Comparison of ENCODE assay signal across 10 mouse cellular contexts in the genomic region with DNA sequence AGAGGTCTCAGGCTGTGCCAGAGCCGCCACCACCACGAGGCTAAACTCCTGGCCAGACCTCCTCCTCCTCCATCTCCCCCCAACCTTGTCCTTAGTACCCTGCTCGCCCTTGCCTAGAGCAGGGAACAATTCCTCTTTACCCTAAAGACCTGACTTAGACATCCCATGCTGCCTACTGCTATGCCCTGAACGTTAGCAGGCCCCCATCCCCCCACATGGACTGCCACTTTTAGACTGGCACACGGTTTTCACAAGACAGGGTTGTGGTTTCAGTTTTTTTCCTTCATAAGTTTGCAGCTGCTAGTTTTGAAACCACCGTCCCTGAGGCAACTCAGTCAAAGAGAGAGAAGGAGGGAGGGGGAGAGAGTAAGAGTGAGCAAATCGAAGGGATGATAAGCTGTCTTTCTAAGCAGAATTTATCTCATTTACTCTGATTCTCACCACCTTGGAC. TPM values are rescaled to one million over a fixed set of nuclear protein-coding genes. Genes with fewer than 3 reads are reported as not detected.
A peak's percentile ranks its signal among the peaks of the same experiment; 100 is the strongest.
DNase-seq lines count a peak whose midpoint lies in the region; ATAC-seq lines count a peak whose summit lies in the region.
"Had no signal": no experiment of that assay in that cellular context is flagged by ENCODE, and none has a peak within 500 bp of the region (broad histone marks: within the 10 kb centered on the region; RNA-seq: fewer than 3 reads in every experiment).

No protein-coding gene starts in this region.

- WGBS in hindbrain, embryonic 11.5 days = 79% methylated on average over 7 of the region's 7 CpGs

- H3K9me3 ChIP-seq in hindbrain, embryonic 11.5 days (ENCODE audit: control insufficient read depth, low read length) = no peaks in the 10 kb centered on the region
- H3K9me3 ChIP-seq: neural tube, embryonic 13.5 days had no signal

- peak; percentile 33 for DNase-seq in layer of hippocampus, adult 9-10 months (ENCODE audit: low spot score)
- DNase-seq in layer of hippocampus, adult 18-20 months (ENCODE audit: low spot score in 2 of 2) = no peak
- peak; percentile 90 for DNase-seq in thymus, postnatal 25 days
- no peak for DNase-seq in adrenal gland, postnatal 4 days (ENCODE audit: low spot score in 2 of 2)
- DNase-seq in cerebellum, adult 18-20 months = no peak
- DNase-seq in hindbrain, embryonic 11.5 days (ENCODE audit: low spot score) = no peak
- DNase-seq: heart, postnatal 10 days had no signal

- H3K27ac ChIP-seq in hindbrain, embryonic 11.5 days (ENCODE audit: low read depth, low read length) = no peak overlapping the region
- H3K27ac ChIP-seq: neural tube, embryonic 13.5 days had no signal

- no peak overlapping the region for H3K4me3 ChIP-seq in hindbrain, embryonic 11.5 days (ENCODE audit: low read depth, low read length)
- H3K4me3 ChIP-seq: neural tube, embryonic 13.5 days had no signal

- H3K4me1 ChIP-seq in hindbrain, embryonic 11.5 days (replicated peaks; ENCODE audit: control insufficient read depth, insufficient read depth, low read length) = 0 out of 2 replicates have a peak, but pooled peaks cover 3% of the 10 kb centered on the region

- no peak overlapping the region for H3K9ac ChIP-seq in hindbrain, embryonic 11.5 days (ENCODE audit: low read depth, low read length)
- H3K9ac ChIP-seq: neural tube, embryonic 13.5 days had no signal

- peak; percentile 45 for ATAC-seq in common myeloid progenitor, adult 5-6 weeks (replicated peaks; ENCODE audit: low read depth, poor library complexity, severe bottlenecking)
- peak; percentile 49 for ATAC-seq in megakaryocyte progenitor cell, adult 5-6 weeks (replicated peaks; ENCODE audit: poor library complexity)
- no peak for ATAC-seq in hindbrain, embryonic 11.5 days (ENCODE audit: low FRiP score)

- H3K27me3 ChIP-seq in hindbrain, embryonic 11.5 days (ENCODE audit: control insufficient read depth, insufficient read depth, low read length) = no peaks in the 10 kb centered on the region
- H3K27me3 ChIP-seq: neural tube, embryonic 13.5 days had no signal

- no peak overlapping the region for H3K4me2 ChIP-seq in hindbrain, embryonic 11.5 days (replicated peaks; ENCODE audit: low read depth, low read length)
- H3K4me2 ChIP-seq: neural tube, embryonic 13.5 days had no signal

- no peaks in the 10 kb centered on the region for H3K36me3 ChIP-seq in hindbrain, embryonic 11.5 days (ENCODE audit: control insufficient read depth, insufficient read depth, low read length)
- H3K36me3 ChIP-seq: neural tube, embryonic 13.5 days had no signal

RNA-seq across cellular contexts. Expression of gene Fli1, which starts 32.9 kb away (rescaled TPM):
- 1 to 10 TPM; 4.1 to 5.4 TPM for total RNA-seq in layer of hippocampus, adult 18-20 months (2021)
- 88.2 and 91.2 TPM in 2 replicates for total RNA-seq in common myeloid progenitor, adult 5-6 weeks (2017)
- 80.2 and 93.2 TPM in 2 replicates for total RNA-seq in megakaryocyte progenitor cell, adult 5-6 weeks (2015)
- 104 and 107 TPM in 2 replicates for total RNA-seq in megakaryocyte progenitor cell, adult 5-6 weeks (2017)
- 10 to 100 TPM; 27.5 to 28.1 TPM for total RNA-seq in adrenal gland, postnatal 4 days (2021)
- 18.6 and 22.2 TPM in 2 replicates for polyA plus RNA-seq in hindbrain, embryonic 11.5 days (2014; fragmentation: Nextera tagmentation; extraction: Ambion mirVana)

Comparison
In these comparisons a context has a peak if more than half of its experiments do, and no peak if none do; other contexts are left out.
1. DNase-seq: peak in layer of hippocampus, adult 9-10 months (single experiment) and thymus, postnatal 25 days (single experiment); none in layer of hippocampus, adult 18-20 months (0 of 2), adrenal gland, postnatal 4 days (0 of 2), cerebellum, adult 18-20 months (0 of 2) and hindbrain, embryonic 11.5 days (single experiment).
2. RNA of gene Fli1, which starts 32.9 kb away (total RNA-seq): 80.2 to 107 TPM in megakaryocyte progenitor cell, adult 5-6 weeks, 88.2 to 91.2 TPM in common myeloid progenitor, adult 5-6 weeks and 27.5 to 28.1 TPM in adrenal gland, postnatal 4 days; 4.1 to 5.4 TPM in layer of hippocampus, adult 18-20 months; every median in the first group is over 4 times any median in the second.